Mouse (Mus musculus) C2C12 (cell line): ENCODE measurements around the gene C2cd5.

ENCODE experiments used
- CEBPB ChIP-seq: IDR thresholded peaks from one replicate; pipeline ENCODE4 v1.6.1; 2011; ENCODE audit warnings: low read depth, mild to moderate bottlenecking, control low read depth, moderate library complexity
- CTCF ChIP-seq: IDR thresholded peaks from one replicate; pipeline ENCODE4 v1.5.1; 2011; ENCODE audit not compliant: control insufficient read depth, insufficient read depth, insufficient read length
- MAX ChIP-seq: IDR thresholded peaks from one replicate; pipeline ENCODE4 v1.6.1; 2011; ENCODE audit warnings: mild to moderate bottlenecking, control low read depth
- MYOG ChIP-seq: IDR thresholded peaks from one replicate; pipeline ENCODE4 v1.6.1; 2011; ENCODE audit not compliant: control insufficient read depth, insufficient read length; ENCODE audit errors: extremely low read depth

DNA sequence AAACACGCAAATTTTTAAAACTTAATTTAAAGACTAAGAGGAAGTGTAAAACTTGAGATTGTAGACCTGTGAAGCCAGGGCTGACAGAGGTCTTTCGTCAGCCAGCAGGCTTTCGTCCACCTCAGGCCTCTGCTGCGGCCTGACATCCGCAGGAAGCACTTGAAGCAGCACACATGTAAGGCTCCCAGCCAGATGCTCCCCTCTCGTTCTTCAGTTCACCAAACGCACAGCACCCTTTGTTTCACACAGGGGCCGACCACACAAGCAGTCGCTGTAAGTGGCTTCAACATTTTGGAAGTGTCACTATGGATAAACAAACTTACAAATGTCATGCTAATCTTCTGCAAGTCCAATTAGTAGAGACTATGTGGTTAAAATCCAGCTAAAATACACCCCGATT, 72.5 kb downstream of the C2cd5 start:
- TF ChIP-seq MAX (no peak), CTCF (no peak), CEBPB (no peak), MYOG (no peak)
